Mouse (Mus musculus): ENCODE measurements at regions not wholly inside any gene's neighbourhood (a gene's known extent, or its start where the extent isn't known, plus 50 kb on each side); places are given as distances from the start of the nearest gene placed in this dataset.
A peak's percentile ranks its signal among the peaks of the same experiment; 100 is the strongest.
"Not testable (repeated sequence)": the region's sequence is repeated elsewhere in the genome, so short reads cannot be mapped to it uniquely, and the experiment has no call there.

DNA sequence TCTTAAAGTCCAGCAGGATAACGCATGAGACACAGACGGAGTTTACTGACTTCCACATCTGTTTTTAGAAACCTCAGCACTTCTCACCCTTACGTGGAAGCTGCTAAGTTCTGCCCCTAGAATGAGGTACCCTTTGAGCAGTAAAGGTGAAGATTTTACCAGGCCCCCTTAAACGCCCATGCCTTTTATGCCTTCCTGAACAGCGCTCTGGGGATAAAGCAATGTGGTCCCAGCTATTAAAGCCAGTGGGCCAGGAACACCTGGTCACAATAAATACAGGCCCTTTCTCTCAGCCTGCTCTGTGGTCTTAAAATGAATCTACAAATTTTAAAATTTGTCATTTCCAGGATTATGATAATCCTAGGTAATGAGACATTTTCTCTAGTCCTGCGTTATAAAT, 57.9 kb downstream of the Llph start:
- DNase-seq = no peak

- no peak for DNase-seq
Measured at GRCm38 (mm10) chr10:120291912-120292311, 65.0 kb downstream of the Llph start.

- not testable (repeated sequence) for DNase-seq
Measured at GRCm38 (mm10) chr10:120293381-120293780, 66.5 kb downstream of the Llph start.

GRCm38 (mm10) chr10:120294487-120294886, 67.6 kb downstream of the Llph start:
- no peak for DNase-seq

DNA sequence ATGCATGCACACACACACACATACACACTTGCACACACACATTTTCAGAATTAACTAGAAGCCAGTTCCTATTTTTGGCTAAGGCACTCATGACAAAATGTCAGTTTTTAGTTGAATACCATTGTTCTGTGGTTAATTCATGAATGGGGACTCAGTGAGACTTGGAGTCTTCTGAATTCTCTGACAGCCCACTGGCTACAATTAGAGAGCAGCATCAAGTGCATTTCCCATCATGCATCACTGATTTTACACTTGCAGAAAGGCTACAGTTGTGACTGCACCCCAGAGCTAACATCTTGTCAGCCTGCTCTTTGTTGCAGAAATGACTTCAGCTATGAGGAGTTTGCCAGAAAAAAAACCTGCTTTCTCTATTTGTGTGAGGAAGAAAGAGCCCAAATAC, 70.4 kb downstream of the Llph start:
- no peak for DNase-seq

GRCm38 (mm10) chr10:120298293-120298927, 71.5 kb downstream of the Llph start:
- DNase-seq = no peak

DNA sequence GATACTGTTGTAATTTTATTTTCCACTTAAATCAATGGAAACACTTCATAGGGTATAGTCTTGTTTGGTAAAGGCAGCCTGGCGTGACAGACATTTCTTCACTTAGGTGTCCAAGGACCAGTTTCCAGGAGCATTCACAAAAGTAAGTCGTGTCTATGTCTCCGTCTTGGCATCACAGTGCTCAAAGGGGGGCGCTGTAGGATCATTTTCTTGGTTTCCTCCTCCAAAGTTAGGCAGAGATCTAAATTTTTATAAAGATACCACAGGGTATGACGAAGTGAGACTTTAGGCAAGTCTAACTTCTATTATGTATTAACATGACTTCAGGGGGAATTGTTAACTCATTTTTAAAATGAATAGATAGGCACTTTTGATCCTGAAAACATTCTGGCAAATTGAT, 79.1 kb downstream of the Llph start:
- DNase-seq = peak in 1 of 2 experiments; percentile 5

DNA sequence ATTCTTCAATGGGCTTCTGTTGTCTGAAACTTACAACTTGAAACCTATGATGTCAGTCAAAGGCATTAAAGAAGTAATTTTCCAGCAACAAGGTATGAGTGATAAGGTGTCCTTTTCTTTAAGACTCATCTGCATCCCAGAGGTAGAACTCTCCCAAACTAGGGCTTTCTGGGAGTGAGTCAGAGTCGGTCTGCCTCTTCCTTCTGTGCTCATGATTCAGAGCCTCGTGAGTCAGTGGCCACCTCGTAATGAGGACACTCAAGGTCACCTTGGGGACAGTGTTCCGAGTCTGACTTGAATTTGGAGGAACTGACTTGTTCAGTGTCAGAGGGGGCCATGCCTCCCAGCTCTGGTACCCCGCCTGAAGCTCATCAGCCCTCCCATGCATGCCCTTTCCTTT, 81.8 kb downstream of the Llph start:
- no peak for DNase-seq

Data from layer of hippocampus, postnatal 36 days (tissue).